Mouse (Mus musculus): Measurements from ENCODE around the gene Sox10.

DNA sequence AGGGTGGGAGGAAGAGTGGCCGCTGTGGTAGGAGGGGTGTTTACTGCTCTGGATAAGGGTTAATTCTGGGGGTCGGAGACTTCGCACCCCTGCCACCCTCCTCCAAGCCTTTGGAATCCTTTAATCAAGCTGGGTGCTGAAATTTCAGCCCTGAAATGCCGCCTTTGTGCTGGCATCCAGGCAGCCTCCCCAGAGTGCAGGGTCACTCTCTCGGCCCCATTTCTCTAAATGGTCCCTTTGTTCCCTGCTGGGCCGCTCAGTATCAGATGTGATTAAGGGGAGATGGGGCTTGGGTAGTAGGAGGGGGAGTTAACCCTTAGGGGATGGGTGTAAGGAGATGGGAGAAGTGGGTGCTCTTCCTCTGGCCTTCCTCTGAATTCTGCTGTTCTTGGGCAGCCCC, 12.3 kb downstream of the Sox10 start:
- TF ChIP-seq CTCF (IDR thresholded peaks at IDR 0.05; ENCODE audit: low read depth) (no peak), EP300 (IDR thresholded peaks at IDR 0.05; ENCODE audit: low read depth) (no peak)
